Mouse (Mus musculus): ENCODE data around the gene 5730522E02Rik. TPM values are rescaled to one million over a fixed set of nuclear protein-coding genes. Genes with fewer than 3 reads are reported as not detected.

5730522E02Rik gene
- total RNA-seq (2023) = not detected in 4 replicates

GRCm38 (mm10) chr11:26210582-26211180 is at the start of gene 5730522E02Rik:
5730522E02Rik (minus strand) TSS chr11:26210763.

Other genes with a start within 250 kb of the 5730522E02Rik start
- 12.0 to 23.4 TPM (median 16.1 TPM) in 4 replicates for gene Fancl, start 175.4 kb upstream of the 5730522E02Rik start, total RNA-seq (2023)